Mouse (Mus musculus) forebrain, embryonic 13.5 days (tissue): ENCODE measurements around the gene Six3. TPM values are rescaled to one million over a fixed set of nuclear protein-coding genes. Genes with fewer than 3 reads are reported as not detected.
A peak's percentile ranks its signal among the peaks of the same experiment; 100 is the strongest.

Experiments
- ATAC-seq: fragments of 200-750 bp; cut with Nextera tagmentation; 2 replicates; pipeline ENCODE4 v1.8.0; 2017
- H3K27ac ChIP-seq: fragments of 300-500 bp; sonication (generic); 2 replicates; pipeline ENCODE4 v1.5.1; 2015; ENCODE audit warnings: inconsistent platforms, mild to moderate bottlenecking, moderate library complexity
- H3K27me3 ChIP-seq: fragments of 300-500 bp; sonication (generic); 2 replicates; pipeline ENCODE4 v1.6.1; 2015; ENCODE audit warnings: mild to moderate bottlenecking, inconsistent platforms
- H3K36me3 ChIP-seq: fragments of 300-500 bp; sonication (generic); 2 replicates; pipeline ENCODE4 v1.6.1; 2015; ENCODE audit warnings: mild to moderate bottlenecking, inconsistent platforms; ENCODE audit not compliant: poor library complexity, severe bottlenecking
- H3K4me1 ChIP-seq: fragments of 300-500 bp; sonication (generic); 2 replicates; pipeline ENCODE4 v1.6.1; 2015; ENCODE audit warnings: inconsistent platforms
- H3K4me2 ChIP-seq: fragments of 300-500 bp; sonication (generic); 2 replicates; pipeline ENCODE4 v1.6.1; 2015; ENCODE audit warnings: inconsistent platforms, mild to moderate bottlenecking, moderate library complexity
- H3K4me3 ChIP-seq: fragments of 300-500 bp; sonication (generic); 2 replicates; pipeline ENCODE4 v1.5.1; 2015; ENCODE audit warnings: mild to moderate bottlenecking, inconsistent platforms
- H3K9ac ChIP-seq: fragments of 300-500 bp; sonication (generic); 2 replicates; pipeline ENCODE4 v1.6.1; 2015; ENCODE audit warnings: mild to moderate bottlenecking, inconsistent platforms
- H3K9me3 ChIP-seq: fragments of 300-500 bp; sonication (generic); replicated peaks from 2 replicates; pipeline ENCODE4 v1.6.1; 2016; ENCODE audit warnings: inconsistent platforms
- WGBS: fragments of 180-500 bp; shearing (Covaris S2); methylation state at CpG from one replicate; pipeline ENCODE4 v1.1.7; 2015; 5-methylcytosine and 5-hydroxymethylcytosine counted together
- polyA plus RNA-seq: library from polyadenylated mRNA; unstranded; fragments of >200 nt; fragmentation: Nextera tagmentation; extraction: Ambion mirVana; gene quantifications from 2 replicates; pipeline ENCODE4 v1.2.1, GENCODE M21; 2015

Six3 gene
- polyA plus RNA-seq, 1 experiment from 2014 or later: 22.4 TPM

- 47% methylated on average over 9 of the region's 9 CpGs for whole genome bisulfite sequencing
- no peak overlapping the region for H3K4me2 ChIP-seq
- no peak overlapping the region for H3K27ac ChIP-seq
- no peak for ATAC-seq
- H3K9ac ChIP-seq: no peak overlapping the region
- peaks cover 34% of the 10 kb centered on the region for H3K27me3 ChIP-seq
- no peaks in the 10 kb centered on the region for H3K4me1 ChIP-seq
- no peaks in the 10 kb centered on the region for H3K9me3 ChIP-seq
- no peak overlapping the region for H3K4me3 ChIP-seq
- no peaks in the 10 kb centered on the region for H3K36me3 ChIP-seq
These were observed 13.9 kb upstream of the Six3 start for GRCm38 (mm10) chr17:85599520-85599919.

GRCm38 (mm10) chr17:85606463-85606862, 6.9 kb upstream of the Six3 start:
- no peaks in the 10 kb centered on the region for H3K36me3 ChIP-seq
- H3K9me3 ChIP-seq: no peaks in the 10 kb centered on the region
- H3K27me3 ChIP-seq: peaks cover 85% of the 10 kb centered on the region
- no peak for ATAC-seq
- H3K9ac ChIP-seq: no peak overlapping the region
- no peak overlapping the region for H3K4me2 ChIP-seq
- no peak overlapping the region for H3K4me3 ChIP-seq
- H3K27ac ChIP-seq: no peak overlapping the region
- WGBS: 10% methylated on average over 3 of the region's 3 CpGs
- peaks cover 24% of the 10 kb centered on the region for H3K4me1 ChIP-seq

DNA sequence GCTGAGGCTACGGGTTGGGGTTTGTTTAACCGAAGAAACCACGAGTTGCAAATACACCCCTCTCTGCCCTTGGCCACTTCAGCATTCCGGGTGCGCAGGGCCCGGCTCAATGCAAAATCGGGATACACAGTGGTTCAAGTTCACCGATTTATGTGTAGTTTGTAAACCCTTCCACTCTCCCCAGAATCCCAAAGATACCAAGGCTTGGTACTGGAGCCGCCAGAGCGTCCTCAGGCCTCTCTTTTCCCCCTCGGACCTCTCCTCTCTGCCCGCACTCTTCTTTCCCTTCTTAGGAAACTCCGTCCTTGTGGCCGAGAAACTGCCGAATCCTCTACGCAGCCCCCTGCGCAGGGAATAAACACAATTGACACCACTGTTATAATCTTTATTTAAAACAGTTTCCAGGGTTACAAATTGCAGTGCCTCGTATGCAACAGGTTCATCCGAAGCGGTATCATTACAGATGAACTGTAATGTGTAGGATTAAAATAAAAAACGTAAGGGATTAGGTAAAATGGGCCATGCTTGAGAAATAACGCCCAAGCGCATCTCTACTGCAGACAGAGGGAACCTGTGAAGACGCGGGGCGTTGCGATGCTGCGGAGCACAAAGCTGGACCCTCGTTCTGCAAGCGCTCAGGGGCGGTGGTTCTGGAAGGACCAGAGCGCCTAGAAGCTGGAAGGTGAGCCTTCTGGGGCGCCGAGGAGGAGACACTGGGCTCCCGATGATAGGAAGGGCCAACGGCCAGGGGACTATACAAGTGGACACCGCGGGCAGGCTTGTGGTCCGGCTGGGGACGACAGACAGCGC, 5.6 kb upstream of the Six3 start:
- no peaks in the 10 kb centered on the region for H3K9me3 ChIP-seq
- H3K4me1 ChIP-seq: peaks cover 30% of the 10 kb centered on the region
- H3K27ac ChIP-seq: peak overlapping the region; percentile 40
- H3K9ac ChIP-seq: 0 out of 2 replicates have a peak overlapping the region, but pooled peaks have one; percentile 34
- 4% methylated on average over 41 of the region's 41 CpGs for WGBS
- no peak for ATAC-seq
- peak overlapping the region; percentile 53 for H3K4me2 ChIP-seq
- H3K4me3 ChIP-seq: peak overlapping the region; percentile 12
- H3K36me3 ChIP-seq: no peaks in the 10 kb centered on the region
- peaks cover 87% of the 10 kb centered on the region for H3K27me3 ChIP-seq

DNA sequence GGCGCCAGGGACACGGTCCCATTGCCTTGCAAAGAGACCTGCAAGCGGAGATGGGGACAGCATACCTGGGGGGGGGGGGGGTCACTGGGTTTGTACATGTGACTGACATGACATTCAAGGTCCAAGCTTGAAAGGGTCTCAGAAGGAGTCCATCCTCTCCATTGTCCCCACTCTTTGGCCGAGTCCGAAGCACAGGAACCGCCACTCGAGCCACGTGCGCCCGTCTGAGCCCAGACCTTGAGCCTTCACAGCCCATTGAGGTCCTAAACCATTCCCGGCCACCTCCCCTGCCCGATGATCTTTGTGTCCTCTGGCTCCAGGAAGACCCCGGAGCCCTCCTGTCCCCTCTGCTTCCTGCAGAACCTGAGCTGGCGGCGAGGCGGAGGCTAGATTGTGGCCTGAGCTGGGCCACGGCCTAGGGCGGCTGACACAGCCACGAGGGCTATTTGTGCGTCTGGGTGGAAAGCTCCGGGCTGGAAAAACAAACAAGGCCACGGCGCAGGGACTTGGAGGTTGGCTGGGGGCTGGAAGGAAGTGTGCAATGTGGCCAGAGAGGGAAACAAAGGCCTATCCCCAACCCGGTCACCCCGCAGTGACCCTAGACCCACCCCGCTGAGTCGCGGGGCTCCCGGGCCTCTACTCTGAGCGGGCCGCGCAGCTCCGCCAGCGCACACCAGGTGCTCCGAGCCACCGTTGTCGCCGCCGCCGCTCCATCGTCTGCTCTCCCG, 4.9 kb upstream of the Six3 start:
- 2% methylated on average over 42 of the region's 42 CpGs for WGBS
- H3K27me3 ChIP-seq: peaks cover 87% of the 10 kb centered on the region
- H3K4me1 ChIP-seq: peaks cover 34% of the 10 kb centered on the region
- no peaks in the 10 kb centered on the region for H3K36me3 ChIP-seq
- no peaks in the 10 kb centered on the region for H3K9me3 ChIP-seq
- H3K4me3 ChIP-seq: peak overlapping the region; percentile 20
- peak overlapping the region; percentile 61 for H3K27ac ChIP-seq
- no peak for ATAC-seq
- peak overlapping the region; percentile 48 for H3K9ac ChIP-seq
- peak overlapping the region; percentile 53 for H3K4me2 ChIP-seq

DNA sequence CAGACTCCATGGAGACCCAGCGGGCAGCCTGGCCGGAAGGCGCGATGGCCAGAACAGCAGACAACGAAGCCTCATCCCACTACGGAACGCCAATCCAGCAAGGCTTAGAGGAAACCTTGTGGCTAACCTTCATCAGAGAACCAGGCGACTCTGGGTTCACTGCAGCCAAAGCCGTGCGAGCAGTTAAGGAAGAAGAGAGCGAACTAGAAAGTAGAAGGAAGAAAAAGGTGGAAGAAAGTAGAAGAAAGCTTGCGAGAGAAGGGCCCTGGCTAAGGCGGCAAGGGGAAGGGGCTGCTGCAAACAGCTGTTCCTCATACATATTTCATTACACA, 4.3 kb upstream of the Six3 start:
- H3K4me2 ChIP-seq: peak overlapping the region; percentile 53
- peaks cover 34% of the 10 kb centered on the region for H3K4me1 ChIP-seq
- no peaks in the 10 kb centered on the region for H3K36me3 ChIP-seq
- H3K9ac ChIP-seq: peak overlapping the region; percentile 48
- H3K9me3 ChIP-seq: no peaks in the 10 kb centered on the region
- WGBS: 4% methylated on average over 13 of the region's 13 CpGs
- peak overlapping the region; percentile 20 for H3K4me3 ChIP-seq
- no peak for ATAC-seq
- peaks cover 90% of the 10 kb centered on the region for H3K27me3 ChIP-seq
- H3K27ac ChIP-seq: peak overlapping the region; percentile 61

GRCm38 (mm10) chr17:85609621-85610392, 3.6 kb upstream of the Six3 start:
- no peak overlapping the region for H3K4me3 ChIP-seq
- peak overlapping the region; percentile 53 for H3K4me2 ChIP-seq
- H3K27ac ChIP-seq: no peak overlapping the region
- ATAC-seq: no peak
- 30% methylated on average over 13 of the region's 13 CpGs for WGBS
- no peaks in the 10 kb centered on the region for H3K36me3 ChIP-seq
- peaks cover 92% of the 10 kb centered on the region for H3K27me3 ChIP-seq
- H3K4me1 ChIP-seq: peaks cover 42% of the 10 kb centered on the region
- no peaks in the 10 kb centered on the region for H3K9me3 ChIP-seq
- no peak overlapping the region for H3K9ac ChIP-seq

DNA sequence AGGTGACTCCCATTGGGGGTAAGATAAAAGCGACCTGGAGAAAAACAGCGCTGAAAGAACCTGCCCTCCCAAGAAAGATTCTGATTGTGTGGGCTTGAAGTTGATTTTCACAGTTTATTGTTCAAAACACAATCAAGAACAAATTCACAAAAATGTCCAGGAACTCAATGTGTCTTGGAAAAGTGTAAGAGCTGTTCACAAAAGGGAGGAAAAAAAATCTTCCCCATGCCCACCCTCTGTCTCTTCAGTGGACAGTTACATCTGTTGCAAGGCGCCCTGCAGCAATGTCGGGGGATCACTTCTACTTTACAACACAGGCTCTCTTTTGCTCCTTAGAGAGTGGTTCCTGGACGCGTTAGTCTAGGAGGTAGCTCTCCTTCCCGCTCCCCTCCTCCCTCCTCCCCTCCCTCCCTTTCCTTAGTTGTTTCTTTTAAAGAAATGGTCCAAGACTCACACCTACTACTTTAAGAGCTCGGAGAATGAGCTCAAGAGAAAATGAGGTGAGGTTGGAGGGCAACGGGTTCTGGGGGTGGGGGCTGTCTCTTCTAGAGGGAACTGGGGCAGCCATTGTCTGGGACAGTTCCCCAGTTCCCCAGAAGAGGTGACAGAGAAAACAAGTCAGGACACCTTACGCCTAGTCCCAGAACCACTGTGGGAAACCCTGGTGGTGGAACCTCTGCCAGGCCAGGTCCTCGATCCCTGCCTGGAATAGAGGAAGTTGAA, 2.9 kb upstream of the Six3 start:
- Histone ChIP-seq H3K4me3 (peak overlapping the region; percentile 6), H3K27ac (no peak overlapping the region), H3K4me1 (peaks cover 49% of the 10 kb centered on the region), H3K27me3 (peaks cover 92% of the 10 kb centered on the region), H3K9ac (no peak overlapping the region), H3K9me3 (no peaks in the 10 kb centered on the region), H3K4me2 (peak overlapping the region; percentile 53), H3K36me3 (no peaks in the 10 kb centered on the region)
- 37% methylated on average over 11 of the region's 11 CpGs for WGBS
- no peak for ATAC-seq

DNA sequence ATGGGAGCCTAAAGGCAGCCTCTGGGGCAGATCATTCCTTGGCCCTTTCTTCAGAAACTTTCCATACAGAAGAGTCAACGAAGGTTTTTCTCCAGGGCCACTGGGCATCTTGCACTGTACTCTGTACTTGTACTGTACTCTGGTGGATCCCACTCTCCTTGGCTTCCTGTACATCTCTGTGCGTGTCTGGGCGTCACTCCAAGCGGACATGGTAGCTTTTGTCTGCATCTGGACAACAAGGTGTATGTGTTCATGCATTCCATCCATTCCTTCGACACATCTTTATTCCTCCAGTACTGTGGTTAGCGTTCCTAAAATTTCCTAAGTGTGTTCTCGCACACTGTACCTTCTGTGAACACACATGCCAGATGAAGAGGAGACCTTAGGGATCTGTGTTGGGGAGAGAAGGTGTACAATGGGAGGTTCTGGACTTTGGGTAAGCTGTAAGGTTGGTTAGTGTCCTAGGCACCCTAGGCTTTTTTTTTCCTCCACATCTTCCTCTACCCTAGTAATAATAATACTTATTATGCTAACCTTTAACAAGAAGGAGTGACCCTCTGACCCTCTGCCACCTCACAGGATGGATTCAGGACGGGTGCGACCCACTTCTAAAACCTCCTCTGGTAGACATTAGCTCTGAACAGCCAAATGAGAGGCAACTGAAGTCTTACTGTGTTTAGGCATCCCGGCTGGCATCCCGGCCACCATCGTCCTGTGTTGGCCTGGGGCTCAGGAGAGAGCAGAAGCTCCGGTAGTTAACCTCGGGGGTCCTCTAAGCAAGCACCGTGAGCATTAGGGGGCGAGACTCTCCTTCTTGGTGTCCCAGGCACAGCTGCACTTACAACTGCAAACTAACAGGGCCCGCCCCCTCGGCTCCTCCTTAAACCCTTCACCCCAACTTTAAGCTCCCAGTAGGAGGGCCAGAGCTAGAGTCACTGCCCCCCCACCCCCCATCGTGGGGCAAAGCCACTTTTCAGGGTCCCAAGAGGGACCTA, 1.6 kb upstream of the Six3 start:
- Histone ChIP-seq H3K4me3 (peak overlapping the region; percentile 42), H3K27ac (peak overlapping the region; percentile 92), H3K9me3 (no peaks in the 10 kb centered on the region), H3K4me2 (peak overlapping the region; percentile 71), H3K4me1 (peaks cover 53% of the 10 kb centered on the region), H3K27me3 (peaks cover 95% of the 10 kb centered on the region), H3K9ac (peak overlapping the region; percentile 71), H3K36me3 (no peaks in the 10 kb centered on the region)
- no peak for ATAC-seq
- 33% methylated on average over 19 of the region's 19 CpGs for WGBS

DNA sequence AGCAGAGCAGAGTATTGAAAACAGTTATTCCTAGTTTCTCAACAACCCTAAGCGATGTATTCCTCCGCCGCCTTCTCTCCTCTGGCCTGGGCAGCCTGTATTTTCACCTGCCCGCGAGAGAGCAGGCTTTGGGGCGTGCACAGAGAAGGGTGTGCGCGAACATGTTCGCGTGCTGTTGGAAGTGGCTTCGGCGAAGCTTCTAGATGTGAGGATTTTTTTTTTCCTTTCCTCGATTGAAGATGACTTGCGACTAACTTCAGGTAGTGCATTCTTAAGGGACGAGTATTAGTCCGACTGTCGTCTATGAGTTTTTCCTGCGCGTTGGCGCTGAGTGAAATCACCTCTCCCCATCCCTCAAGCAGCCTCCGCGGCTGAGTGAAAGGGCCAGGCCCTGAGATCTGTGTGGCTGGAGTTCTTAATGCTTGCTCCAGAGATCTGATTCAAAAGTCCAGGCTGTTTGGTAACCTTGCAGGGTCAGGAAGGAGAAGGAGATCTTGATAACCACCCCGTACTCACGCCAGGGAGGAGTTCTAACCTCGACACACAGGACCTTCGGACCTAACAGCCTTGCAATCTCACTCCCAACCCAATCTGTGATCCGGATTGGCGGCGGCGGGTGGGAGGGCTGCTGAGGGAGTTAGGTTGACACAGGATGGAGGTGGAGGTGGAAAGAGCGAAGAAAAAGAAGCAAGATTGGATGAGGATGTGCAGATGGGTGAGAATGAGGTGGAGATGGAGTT, 712 bp upstream of the Six3 start:
- WGBS: 4% methylated on average over 31 of the region's 31 CpGs
- Histone ChIP-seq H3K9me3 (no peaks in the 10 kb centered on the region), H3K36me3 (no peaks in the 10 kb centered on the region), H3K27me3 (peaks cover 100% of the 10 kb centered on the region), H3K9ac (peak overlapping the region; percentile 71), H3K27ac (peak overlapping the region; percentile 92), H3K4me2 (peak overlapping the region; percentile 71), H3K4me1 (peaks cover 57% of the 10 kb centered on the region), H3K4me3 (peak overlapping the region; percentile 42)
- no peak for ATAC-seq

- Histone ChIP-seq H3K4me1 (peaks cover 54% of the 10 kb centered on the region), H3K36me3 (no peaks in the 10 kb centered on the region), H3K27me3 (peaks cover 100% of the 10 kb centered on the region), H3K9ac (peak overlapping the region; percentile 71), H3K9me3 (no peaks in the 10 kb centered on the region), H3K4me3 (peak overlapping the region; percentile 42), H3K4me2 (peak overlapping the region; percentile 71), H3K27ac (peak overlapping the region; percentile 92)
- WGBS: under 1% methylated on average over 28 of the region's 30 CpGs
- no peak for ATAC-seq
These were observed 758 bp downstream of the Six3 start for GRCm38 (mm10) chr17:85614011-85614721.
